Mouse (Mus musculus) spleen, adult 12 weeks (tissue): Measurements from ENCODE around the gene Popdc2.
"Not testable (repeated sequence)": the region's sequence is repeated elsewhere in the genome, so short reads cannot be mapped to it uniquely, and the experiment has no call there.

Experiments used
- DNase-seq: peaks from one replicate; pipeline ENCODE4 v3.0.0; 2022; ENCODE audit warnings: low spot score

Gene Popdc2

DNA sequence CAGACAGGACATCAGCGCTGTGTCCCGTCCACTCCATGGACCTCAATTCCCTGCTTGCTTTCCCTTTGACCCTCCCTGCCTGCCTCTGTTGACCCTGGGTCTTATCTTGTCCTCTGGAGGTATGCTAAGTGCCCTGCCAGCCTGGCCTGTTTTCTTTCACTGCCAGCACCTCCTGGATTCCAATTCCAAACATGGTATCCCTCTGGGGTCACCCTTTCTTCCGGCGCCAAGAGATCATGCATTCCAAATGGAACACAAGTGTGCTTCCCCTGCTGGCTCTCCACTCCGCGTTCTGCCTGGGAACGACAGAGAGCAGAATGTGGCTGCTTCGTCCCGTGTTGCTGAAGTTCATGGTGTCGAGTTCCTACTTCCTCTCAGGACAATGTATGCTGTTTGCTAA is at the start of gene Popdc2:
Popdc2 (plus strand) TSS at position 277 of the 400 bp plus-strand sequence.
- no peak for DNase-seq

DNA sequence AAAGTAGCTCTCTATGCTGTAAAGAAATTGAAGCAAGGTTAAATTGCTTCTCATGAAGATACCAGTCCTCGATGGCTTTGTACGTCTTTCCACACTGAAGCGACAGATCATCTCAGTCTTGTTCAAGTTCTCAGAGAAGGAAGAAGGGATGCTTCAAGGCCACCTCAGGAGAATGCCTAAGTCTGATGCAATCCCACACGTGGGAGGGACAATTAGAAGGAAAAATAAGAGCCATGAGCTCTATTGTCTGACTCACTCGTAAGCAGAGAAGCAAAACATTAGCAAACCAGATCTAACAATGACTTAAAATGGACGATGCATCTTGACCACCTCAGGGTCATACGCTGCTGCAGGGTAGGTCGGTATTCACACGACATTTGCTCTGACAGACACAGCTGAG is 43.5 kb upstream of the Popdc2 start:
- DNase-seq = no peak

DNA sequence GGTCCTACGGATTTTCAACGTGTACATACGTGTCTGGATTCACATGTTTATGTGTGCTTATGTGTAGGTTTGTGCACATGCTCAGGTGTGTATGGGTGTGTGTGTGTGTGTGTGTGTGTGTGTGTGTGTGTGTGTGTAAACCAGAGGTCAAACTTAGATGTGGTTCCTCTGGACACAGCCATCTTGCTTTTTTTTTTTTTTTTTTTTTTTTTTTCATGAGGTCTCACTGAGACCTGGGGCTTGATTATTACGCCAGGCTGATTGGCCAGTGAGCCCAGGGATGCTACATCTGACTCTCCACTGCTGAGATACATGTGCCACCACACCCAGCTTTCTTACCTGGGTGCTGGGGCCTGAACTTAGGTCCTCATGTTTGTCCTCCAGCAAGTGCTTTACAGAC is 42.9 kb upstream of the Popdc2 start:
- no peak for DNase-seq

DNA sequence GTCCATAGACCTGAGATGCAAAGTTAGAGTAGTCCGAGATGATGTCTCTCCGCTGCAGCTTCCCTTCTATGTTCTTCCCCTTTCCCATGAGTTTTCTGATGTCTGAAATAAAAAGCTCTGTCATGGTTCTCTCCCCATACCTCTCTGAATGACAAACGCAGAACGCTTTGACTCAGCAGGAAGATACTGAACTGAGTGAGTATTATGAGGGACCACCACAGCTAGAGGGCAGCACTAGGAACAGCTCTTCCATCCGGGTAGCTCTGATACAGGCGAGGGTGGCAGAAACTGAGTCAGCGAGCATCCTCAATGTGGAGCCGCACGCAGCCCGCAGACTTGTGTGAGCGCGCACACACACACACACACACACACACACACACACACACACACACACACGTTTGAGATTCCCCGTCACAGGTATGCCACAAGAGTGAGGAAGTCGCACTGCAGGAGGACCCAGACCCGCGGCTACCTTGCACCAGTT is 40.5 kb upstream of the Popdc2 start:
- peak; percentile 5 for DNase-seq

DNA sequence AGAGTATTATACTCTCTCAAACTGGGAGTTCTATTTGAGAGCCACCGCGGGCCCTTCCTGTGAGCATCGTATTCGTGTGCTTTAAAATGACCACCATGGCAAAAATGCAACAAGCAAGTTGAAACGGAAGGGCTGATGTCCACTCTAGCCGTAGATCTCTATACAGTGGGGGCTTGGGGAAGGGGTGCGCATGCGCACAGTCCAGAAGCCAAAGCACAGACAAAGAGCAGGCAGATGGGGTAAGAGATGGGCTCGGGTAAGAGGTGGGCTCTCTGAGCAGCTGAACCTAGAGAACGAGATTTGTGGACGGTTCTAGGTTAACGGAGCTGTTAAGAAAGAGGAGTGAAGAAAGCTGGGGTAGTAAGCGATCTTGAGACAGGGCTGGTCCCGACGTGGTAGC is 37.7 kb upstream of the Popdc2 start:
- no peak for DNase-seq

DNA sequence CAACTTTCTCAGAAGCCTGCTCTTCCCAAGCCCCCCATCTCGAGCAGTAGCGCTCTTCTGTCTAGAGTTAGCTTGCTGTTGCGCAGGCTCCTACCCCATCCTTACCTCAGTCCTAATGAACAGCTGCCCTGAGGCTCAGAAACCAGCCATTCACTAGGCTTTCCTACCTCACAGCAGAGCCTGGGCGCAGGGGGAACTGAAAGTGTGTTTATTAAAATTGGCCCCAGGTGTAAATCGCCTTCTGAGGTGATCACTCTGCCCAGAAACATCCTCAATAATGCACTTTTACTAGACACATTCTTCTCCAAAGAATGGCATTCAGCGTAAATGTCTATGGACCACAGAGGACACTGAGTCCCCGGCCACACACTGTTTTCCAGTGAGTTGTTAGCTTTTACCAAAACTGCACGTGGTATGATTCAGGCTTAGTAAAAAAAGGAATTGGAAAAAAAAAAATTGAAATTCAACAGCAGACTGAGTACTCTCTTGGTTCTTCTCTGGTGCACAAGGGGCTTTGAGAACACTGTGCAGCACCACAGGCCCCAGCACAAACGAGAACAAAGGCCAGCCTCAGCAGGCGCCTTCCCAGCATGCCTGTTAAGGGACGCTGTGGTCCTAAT is 35.1 kb upstream of the Popdc2 start:
- no peak for DNase-seq

DNA sequence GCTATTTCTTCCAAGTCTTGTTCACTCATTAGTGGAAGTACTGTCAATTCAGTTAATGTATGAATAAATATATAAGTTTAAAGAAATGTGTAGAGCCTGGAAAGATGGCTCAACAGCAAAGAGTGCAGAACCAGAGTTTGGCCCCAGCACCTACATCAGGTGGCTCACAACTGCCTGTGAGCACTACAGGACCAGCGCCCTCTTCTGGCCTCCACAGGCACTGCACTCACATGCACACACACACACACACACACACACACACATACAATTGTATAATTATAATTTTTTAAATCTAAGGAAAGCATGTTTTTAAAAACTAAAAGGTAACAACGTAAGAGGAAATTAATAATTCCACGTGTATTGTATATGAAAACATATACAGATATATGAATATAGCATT is 32.7 kb upstream of the Popdc2 start:
- no peak for DNase-seq

DNA sequence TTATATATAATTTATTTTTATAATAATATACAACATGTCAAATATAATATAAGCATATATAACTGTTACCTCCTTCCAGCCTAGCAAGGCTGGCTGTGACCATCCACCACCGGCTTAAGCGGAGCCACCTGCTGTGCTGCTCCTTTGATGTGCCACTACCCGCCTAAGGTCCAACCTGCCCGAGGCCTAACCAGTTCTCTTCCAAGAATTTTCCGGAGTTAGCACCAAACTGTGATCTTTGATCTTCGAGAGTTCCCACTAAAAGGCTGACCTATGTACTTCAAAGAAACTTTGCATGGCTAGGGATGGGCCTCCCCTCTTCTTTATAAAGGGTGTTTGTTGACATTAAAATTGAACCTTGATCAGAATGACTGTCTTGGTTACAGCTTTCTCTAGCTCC is 27.6 kb upstream of the Popdc2 start:
- no peak for DNase-seq

DNA sequence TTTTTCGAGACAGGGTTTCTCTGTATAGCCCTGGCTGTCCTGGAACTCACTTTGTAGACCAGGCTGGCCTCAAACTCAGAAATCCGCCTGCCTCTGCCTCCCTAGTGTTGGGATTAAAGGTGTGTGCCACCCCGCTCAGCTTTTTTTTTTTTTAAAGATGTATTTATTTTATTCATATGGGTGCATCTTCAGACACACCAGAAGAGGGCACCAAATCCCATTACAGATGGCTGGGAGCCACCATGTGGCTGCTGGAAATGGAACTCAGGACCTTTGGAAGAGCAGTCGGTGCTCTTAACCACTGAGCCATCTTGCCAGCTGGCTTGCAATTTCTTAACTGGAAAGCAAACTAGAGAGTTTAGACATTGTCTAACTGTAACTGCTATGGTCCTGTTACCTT is 23.9 kb upstream of the Popdc2 start:
- not testable (repeated sequence) for DNase-seq

DNA sequence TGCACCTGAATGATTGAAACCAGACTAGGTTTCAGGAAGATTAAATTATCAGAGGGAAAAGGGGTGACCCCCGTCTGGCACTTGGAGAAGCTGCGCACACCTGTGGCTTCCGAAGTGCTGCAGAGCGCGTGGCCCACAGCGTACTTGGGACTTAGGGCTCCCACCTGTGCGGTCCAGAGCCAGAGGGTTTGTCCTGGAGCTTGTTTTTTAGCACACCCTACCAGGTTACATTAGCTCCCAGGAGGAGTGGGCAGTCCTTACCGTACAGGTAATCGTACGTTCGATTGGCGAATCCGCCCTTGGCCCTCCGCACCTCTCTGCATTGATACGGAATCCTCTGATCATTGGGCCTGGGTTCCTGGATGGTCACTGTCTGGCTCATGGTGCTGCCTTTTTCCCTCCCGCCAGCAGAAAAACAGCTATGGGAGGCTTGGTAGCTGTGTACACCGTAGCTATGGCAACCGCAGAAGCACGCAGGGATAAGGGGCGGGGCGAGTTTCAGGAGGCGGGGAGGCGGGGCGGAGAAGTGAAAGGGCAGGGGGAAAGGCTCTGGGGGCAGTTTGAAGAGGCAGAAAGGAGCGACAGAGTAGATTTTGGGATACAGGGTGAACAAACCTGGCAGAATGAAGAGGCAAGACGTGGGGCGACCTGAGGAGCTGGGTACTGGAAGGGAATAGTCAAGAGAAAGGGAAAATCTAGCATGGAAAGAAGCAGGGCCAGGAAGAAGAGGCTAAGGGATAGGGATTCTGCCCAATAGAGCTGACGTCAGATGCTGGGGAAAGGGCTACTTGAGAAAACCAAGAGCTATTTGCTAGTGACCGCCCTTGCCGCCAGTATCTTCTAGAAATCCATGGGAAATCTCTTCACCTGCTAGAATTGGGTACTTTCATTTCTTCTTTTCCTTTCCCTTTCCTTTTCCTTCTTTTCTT is 20.3 kb upstream of the Popdc2 start, which contains the start of gene Maats1:
Maats1 (minus strand) TSS at position 748 of the 929 bp plus-strand sequence.
- peak; percentile 12 for DNase-seq

DNA sequence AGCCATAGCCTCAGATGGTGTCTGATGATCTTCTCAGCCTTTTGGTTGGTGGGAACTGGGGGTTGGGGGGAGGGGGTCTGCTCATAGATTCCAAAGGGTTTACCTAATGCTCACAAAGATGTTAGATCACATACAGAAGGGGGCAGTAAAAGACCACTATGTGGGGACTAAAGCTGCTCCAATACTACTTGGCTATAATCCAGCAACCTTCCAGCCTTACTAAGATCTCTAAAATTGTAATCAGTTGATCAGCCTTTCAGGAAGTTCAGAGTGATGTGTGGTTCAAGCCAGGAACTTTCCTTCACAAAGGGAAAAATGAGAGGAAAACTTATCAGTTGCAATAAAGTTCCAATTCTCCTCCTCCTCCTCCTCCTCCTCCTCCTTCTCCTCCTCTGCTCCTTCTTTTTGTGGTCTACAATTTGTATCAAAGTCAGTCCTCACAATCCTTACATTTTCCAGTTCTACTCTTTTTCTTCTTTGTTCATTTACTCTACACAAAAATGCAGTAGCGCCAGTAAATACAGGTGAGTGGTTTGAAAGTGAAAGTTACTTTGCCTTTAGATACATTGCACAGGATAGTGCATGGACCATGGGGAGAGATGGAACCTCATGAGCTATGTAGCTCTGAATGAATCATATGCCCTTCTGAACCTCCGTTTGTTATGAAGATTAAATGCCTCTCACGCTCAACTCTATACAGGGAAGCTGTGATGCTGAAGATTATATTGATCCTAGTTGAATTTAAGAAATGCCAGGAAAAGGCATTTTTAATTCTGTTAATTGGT is 16.9 kb upstream of the Popdc2 start:
- DNase-seq = no peak

DNA sequence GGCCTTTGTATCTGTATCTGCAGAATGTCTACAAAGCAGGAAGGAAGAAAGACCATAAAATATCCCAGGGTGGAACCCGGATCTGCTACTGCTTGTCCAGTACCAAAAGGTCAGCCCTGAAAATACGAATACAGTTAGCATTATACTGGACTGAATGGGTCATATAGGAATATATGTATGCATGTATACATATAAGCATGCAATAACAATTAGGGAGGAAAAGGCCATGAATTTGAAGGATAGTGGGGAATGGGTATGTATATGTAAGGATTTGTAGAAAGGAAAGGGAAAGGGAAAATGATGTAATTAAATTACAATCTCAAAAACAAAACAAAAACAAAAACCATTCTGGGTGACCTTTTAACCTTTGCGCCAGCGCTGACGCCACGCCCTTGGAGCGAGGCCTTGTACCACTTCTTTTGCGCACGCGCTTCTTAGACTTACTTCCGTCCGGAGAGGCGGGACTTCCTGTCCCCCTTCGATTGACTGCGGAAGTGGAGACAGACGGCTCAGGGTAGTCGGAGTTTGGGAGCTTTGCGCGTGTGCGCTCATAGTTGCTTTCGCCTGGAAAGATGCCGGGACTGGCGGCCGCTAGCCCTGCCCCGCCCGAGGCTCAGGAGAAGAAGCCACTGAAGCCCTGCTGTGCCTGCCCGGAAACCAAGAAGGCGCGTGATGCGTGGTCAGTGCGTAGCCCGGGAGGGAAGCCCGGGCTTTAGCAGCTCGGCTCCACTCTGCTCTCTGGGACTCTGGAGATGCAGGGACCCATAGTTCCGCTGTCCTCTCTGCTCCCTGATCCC is 15.3 kb upstream of the Popdc2 start, which contains the start of the genes Cox17 and Gm21987:
Cox17 (plus strand) TSS at position 463 of the 797 bp plus-strand sequence.
Gm21987 (plus strand) TSS at position 512 of the 797 bp plus-strand sequence.
- DNase-seq = peak; percentile 84

DNA sequence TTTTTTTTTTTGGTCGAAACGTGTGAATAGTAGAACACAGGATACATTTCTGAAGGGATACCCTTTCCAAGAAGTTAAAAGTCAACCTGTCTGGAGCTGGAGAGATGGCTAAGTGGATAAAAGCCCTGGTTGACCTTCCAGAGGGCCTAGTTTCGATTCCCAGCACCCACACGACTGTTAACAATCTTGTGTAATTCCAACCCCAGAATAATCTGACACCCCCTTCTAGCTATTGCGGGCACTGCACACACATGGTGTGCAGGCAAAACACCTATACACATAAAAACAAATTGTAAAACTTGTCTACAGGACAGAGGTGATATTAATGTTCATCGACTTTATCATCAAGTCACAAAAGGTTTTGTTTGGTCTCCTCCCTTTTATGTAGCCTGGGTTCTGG is 14.4 kb upstream of the Popdc2 start:
- DNase-seq = no peak

DNA sequence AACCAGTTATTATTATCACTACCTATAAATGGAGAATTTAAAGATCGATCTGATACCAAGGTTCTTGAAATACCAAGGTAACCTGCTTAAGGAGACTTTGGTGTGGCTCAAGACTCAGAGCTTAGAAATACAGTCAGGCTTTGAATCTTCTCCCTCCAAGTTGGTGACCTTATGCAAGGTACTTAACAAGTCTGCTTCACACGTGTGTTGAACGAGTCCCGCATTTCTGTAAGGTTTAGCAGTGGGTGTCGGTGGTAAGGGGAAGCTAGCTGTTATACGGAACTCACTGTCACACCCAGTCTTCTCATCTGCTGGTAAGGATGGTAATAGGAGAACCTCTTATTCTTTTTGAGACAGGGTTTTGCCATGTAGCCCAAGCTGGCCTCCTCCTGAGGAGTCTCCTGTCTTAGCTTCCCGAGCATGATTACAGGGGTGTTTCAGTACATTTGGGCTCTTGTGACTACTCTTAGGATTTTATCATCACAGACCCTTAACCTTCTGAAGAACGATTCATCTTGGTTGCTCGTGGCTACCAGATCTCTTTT is 13.7 kb upstream of the Popdc2 start:
- DNase-seq = no peak

DNA sequence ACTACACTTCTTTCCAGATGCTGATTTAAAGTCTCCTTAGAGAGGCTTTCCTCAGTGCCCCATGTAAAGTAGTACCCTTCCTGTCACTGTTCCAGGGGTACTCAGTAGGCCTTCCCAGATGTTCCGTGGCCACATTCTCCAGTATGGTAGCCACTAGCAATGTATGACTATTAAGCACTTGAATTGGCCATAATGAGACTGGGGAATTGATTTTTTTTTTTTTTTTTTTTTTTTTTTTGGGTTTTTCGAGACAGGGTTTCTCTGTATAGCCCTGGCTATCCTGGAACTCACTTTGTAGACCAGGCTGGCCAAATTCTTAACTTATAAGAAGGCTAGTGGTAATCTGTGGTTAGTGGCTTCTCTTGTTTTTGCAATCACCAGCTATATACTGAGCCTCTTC is 12.1 kb upstream of the Popdc2 start:
- DNase-seq = no peak

DNA sequence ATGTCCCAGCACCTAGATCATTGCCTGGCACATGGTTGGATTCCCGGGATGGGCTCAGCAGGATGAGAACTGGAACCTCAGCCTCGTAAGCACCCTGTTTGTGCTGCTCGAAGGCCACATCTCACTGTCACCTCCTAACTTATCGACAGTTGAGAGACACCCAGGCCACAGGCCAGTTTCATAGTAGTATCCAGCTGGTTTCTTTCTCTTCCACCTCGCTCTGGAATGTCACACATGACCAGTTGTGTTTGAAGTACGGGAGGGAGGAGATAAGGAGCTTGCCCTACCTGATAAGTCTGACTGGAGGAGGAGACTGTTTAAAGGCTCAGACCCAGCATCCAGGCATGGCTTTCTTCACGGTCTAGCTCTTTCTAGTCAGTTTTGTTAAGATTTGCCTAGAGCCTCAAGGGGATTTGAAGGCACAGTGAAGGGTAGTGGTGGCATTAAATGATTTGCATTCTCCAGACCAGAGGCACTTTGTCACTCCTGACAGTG is 11.6 kb upstream of the Popdc2 start:
- DNase-seq = no peak

DNA sequence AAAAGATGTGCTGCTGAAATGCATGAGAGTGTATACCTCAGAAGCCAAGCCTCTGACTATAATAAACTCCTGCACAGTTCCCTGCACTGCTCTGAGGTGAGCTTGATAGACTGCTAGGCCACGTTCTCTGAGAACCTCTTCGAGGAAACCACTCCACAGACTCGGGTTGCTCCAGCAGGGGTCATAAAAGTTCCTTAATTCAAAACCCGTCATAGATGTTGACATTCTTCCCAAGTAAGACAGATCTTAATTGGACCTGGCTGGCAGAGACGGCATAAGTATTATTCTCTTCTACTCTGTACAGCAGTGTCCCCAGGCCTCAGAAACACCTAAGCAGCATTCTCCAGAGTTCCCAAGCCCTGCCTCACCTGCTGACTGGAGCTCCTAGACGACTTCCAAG is 11.1 kb upstream of the Popdc2 start:
- DNase-seq = no peak

DNA sequence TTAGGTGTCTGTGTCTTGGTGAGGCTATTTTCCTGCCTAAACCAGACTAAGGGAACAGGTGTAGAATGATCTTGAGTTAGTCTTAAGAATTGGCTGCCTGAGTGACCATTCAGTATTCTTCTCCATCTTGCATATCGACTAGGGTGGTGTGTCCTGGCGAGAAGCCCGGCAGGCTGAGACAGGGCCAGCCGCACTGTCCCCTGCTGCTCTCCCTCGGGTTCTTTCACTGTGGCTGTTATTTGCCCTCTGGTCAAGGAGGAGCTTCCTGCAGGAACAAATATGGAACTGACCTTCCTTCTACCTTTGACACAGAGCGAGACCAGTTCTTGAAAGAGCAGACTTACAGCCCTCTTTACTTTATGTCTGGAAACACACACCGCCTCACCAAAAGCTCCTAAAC is 10.0 kb upstream of the Popdc2 start:
- no peak for DNase-seq

DNA sequence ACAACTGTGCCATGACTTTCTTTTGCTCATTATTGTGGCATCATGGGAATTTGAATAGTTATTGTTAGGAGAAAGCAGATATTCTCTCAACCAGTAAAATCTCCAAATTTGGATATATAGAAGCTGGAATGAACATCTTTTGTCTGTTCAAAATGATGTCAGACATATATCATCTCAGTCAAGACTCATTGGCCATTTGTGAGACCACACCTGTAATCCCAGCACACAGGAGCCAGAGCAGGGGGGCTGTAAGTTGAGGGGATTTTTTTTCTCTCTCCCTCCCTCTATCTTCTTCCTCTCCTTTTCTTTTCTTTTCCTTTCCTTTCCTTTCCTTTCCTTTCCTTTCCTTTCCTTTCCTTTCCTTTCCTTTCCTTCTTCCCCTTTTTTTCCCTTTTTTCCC is 9.2 kb upstream of the Popdc2 start:
- no peak for DNase-seq

DNA sequence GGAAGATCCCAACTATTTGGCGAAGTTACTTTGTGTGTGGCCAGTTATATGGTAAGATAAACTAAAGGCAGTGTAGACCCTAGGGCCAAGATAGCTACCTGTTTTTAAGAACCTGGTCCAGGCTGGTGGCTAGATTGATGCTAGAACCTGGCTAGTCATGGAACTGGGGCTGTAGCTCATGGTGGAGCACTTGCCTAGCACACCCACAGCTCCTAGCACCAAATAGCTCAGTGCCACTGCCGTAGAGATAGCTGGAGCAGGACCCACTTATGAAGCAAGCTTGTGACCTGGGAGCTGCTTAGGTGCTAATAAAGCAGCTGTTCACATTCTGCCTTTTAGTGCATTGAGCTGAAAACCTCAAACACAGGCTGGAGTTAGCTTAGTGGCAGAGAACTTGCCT is 8.4 kb upstream of the Popdc2 start:
- no peak for DNase-seq
